Mouse (Mus musculus) embryonic facial prominence, embryonic 12.5 days (tissue): ENCODE data around the gene Pakap. TPM values are rescaled to one million over a fixed set of nuclear protein-coding genes. Genes with fewer than 3 reads are reported as not detected.

ENCODE experiments used
- ATAC-seq: fragments of 200-750 bp; cut with Nextera tagmentation; 2 replicates; pipeline ENCODE4 v1.8.0; 2017; ENCODE audit not compliant: insufficient number of reproducible peaks, insufficient read depth, low FRiP score, low TSS enrichment
- H3K27ac ChIP-seq: fragments of 300-500 bp; sonication (generic); 2 replicates; pipeline ENCODE4 v1.5.1; 2016; ENCODE audit warnings: mild to moderate bottlenecking
- H3K27me3 ChIP-seq: fragments of 300-500 bp; sonication (generic); 2 replicates; pipeline ENCODE4 v1.6.1; 2016; ENCODE audit warnings: mild to moderate bottlenecking, moderate library complexity
- H3K36me3 ChIP-seq: fragments of 300-500 bp; sonication (generic); 2 replicates; pipeline ENCODE4 v1.6.1; 2016; ENCODE audit warnings: mild to moderate bottlenecking
- H3K4me1 ChIP-seq: fragments of 300-500 bp; sonication (generic); 2 replicates; pipeline ENCODE4 v1.6.1; 2016
- H3K4me2 ChIP-seq: fragments of 300-500 bp; sonication (generic); replicated peaks from 2 replicates; pipeline ENCODE4 v1.6.1; 2016; ENCODE audit warnings: mild to moderate bottlenecking, moderate library complexity
- H3K4me3 ChIP-seq: fragments of 300-500 bp; sonication (generic); 2 replicates; pipeline ENCODE4 v1.5.1; 2016; ENCODE audit warnings: mild to moderate bottlenecking
- H3K9ac ChIP-seq: fragments of 300-500 bp; sonication (generic); 2 replicates; pipeline ENCODE4 v1.6.1; 2016; ENCODE audit warnings: mild to moderate bottlenecking, moderate library complexity
- H3K9me3 ChIP-seq: fragments of 300-500 bp; sonication (generic); 2 replicates; pipeline ENCODE4 v1.6.1; 2016; ENCODE audit warnings: mild to moderate bottlenecking, moderate library complexity
- WGBS: fragments of 180-500 bp; shearing (Covaris S2); methylation state at CpG from one replicate; pipeline ENCODE4 v1.1.7; 2016; 5-methylcytosine and 5-hydroxymethylcytosine counted together
- polyA plus RNA-seq: library from polyadenylated mRNA; unstranded; fragments of >200 nt; fragmentation: Nextera tagmentation; extraction: Ambion mirVana; gene quantifications from 2 replicates; pipeline ENCODE4 v1.2.1, GENCODE M21; 2016

Pakap gene
- polyA plus RNA-seq, 1 experiment from 2014 or later = 42.5 TPM

GRCm38 (mm10) chr4:57866088-57866487 is 298.1 kb downstream of the Pakap start:
- 14% methylated on average over 2 of the region's 2 CpGs for WGBS
- H3K4me2 ChIP-seq = no peak overlapping the region
- H3K27ac ChIP-seq = peak overlapping the region; percentile 50; the same call in 1 of the 2 replicates
- H3K4me1 ChIP-seq = peaks cover 27% of the 10 kb centered on the region
- no peaks in the 10 kb centered on the region for H3K36me3 ChIP-seq
- H3K4me3 ChIP-seq = no peak overlapping the region
- no peaks in the 10 kb centered on the region for H3K9me3 ChIP-seq
- H3K9ac ChIP-seq = no peak overlapping the region
- no peaks in the 10 kb centered on the region for H3K27me3 ChIP-seq
- no peak for ATAC-seq

GRCm38 (mm10) chr4:57866990-57867389 is 299.0 kb downstream of the Pakap start:
- Histone ChIP-seq H3K27me3 (no peaks in the 10 kb centered on the region), H3K36me3 (no peaks in the 10 kb centered on the region), H3K9me3 (no peaks in the 10 kb centered on the region), H3K4me3 (no peak overlapping the region), H3K27ac (no peak overlapping the region; the same call in 1 of the 2 replicates), H3K4me2 (no peak overlapping the region), H3K4me1 (peaks cover 24% of the 10 kb centered on the region), H3K9ac (no peak overlapping the region)
- ATAC-seq = no peak
- 61% methylated on average over 9 of the region's 9 CpGs for WGBS

GRCm38 (mm10) chr4:57867454-57867853 is 299.5 kb downstream of the Pakap start:
- Histone ChIP-seq H3K4me1 (peaks cover 21% of the 10 kb centered on the region), H3K9me3 (no peaks in the 10 kb centered on the region), H3K9ac (no peak overlapping the region), H3K4me2 (no peak overlapping the region), H3K27ac (no peak overlapping the region), H3K36me3 (no peaks in the 10 kb centered on the region), H3K4me3 (no peak overlapping the region), H3K27me3 (no peaks in the 10 kb centered on the region)
- peak; percentile 64; the same call in 1 of the 2 replicates for ATAC-seq
- WGBS = 38% methylated on average over 10 of the region's 10 CpGs

GRCm38 (mm10) chr4:57879137-57879536 is 311.2 kb downstream of the Pakap start:
- Histone ChIP-seq H3K4me1 (no peaks in the 10 kb centered on the region), H3K27me3 (no peaks in the 10 kb centered on the region), H3K4me2 (no peak overlapping the region), H3K27ac (no peak overlapping the region), H3K36me3 (no peaks in the 10 kb centered on the region), H3K9me3 (no peaks in the 10 kb centered on the region), H3K9ac (no peak overlapping the region), H3K4me3 (no peak overlapping the region)
- ATAC-seq = no peak
- 88% methylated on average over 5 of the region's 5 CpGs for WGBS

GRCm38 (mm10) chr4:57879804-57880357 is 311.9 kb downstream of the Pakap start:
- Histone ChIP-seq H3K4me3 (no peak overlapping the region), H3K27me3 (no peaks in the 10 kb centered on the region), H3K4me2 (no peak overlapping the region), H3K4me1 (no peaks in the 10 kb centered on the region), H3K27ac (no peak overlapping the region), H3K9me3 (no peaks in the 10 kb centered on the region), H3K36me3 (no peaks in the 10 kb centered on the region), H3K9ac (no peak overlapping the region)
- ATAC-seq = no peak
- 13% methylated on average over 6 of the region's 6 CpGs for WGBS

- no peaks in the 10 kb centered on the region for H3K36me3 ChIP-seq
Observed at GRCm38 (mm10) chr4:57883520-57884421, 315.8 kb downstream of the Pakap start.

GRCm38 (mm10) chr4:57884511-57884910 is 316.5 kb downstream of the Pakap start:
- no peak overlapping the region for H3K4me2 ChIP-seq
- WGBS = 86% methylated on average over 3 of the region's 3 CpGs

More at GRCm38 (mm10) chr4:57883520-57884421, 315.8 kb downstream of the Pakap start:
- Histone ChIP-seq H3K9ac (no peak overlapping the region), H3K9me3 (no peaks in the 10 kb centered on the region), H3K4me1 (peaks cover 12% of the 10 kb centered on the region), H3K4me3 (no peak overlapping the region), H3K27ac (no peak overlapping the region), H3K27me3 (no peaks in the 10 kb centered on the region), H3K4me2 (no peak overlapping the region)
- 73% methylated on average over 7 of the region's 7 CpGs for WGBS
- no peak for ATAC-seq

GRCm38 (mm10) chr4:57885186-57885585 is 317.2 kb downstream of the Pakap start:
- no peaks in the 10 kb centered on the region for H3K27me3 ChIP-seq

More at GRCm38 (mm10) chr4:57884511-57884910, 316.5 kb downstream of the Pakap start:
- Histone ChIP-seq H3K4me1 (peaks cover 12% of the 10 kb centered on the region), H3K27me3 (no peaks in the 10 kb centered on the region), H3K9me3 (no peaks in the 10 kb centered on the region), H3K27ac (no peak overlapping the region), H3K36me3 (no peaks in the 10 kb centered on the region), H3K4me3 (no peak overlapping the region), H3K9ac (no peak overlapping the region)
- ATAC-seq = no peak

GRCm38 (mm10) chr4:57886066-57886887 is 318.3 kb downstream of the Pakap start:
- Histone ChIP-seq H3K9me3 (no peaks in the 10 kb centered on the region), H3K4me1 (peaks cover 12% of the 10 kb centered on the region), H3K4me2 (no peak overlapping the region), H3K9ac (no peak overlapping the region), H3K27me3 (no peaks in the 10 kb centered on the region), H3K36me3 (no peaks in the 10 kb centered on the region), H3K4me3 (no peak overlapping the region), H3K27ac (no peak overlapping the region)
- 67% methylated on average over 11 of the region's 11 CpGs for WGBS
- no peak for ATAC-seq

More at GRCm38 (mm10) chr4:57885186-57885585, 317.2 kb downstream of the Pakap start:
- peaks cover 12% of the 10 kb centered on the region for H3K4me1 ChIP-seq
- ATAC-seq = no peak
- H3K27ac ChIP-seq = no peak overlapping the region
- no peak overlapping the region for H3K4me3 ChIP-seq
- H3K36me3 ChIP-seq = no peaks in the 10 kb centered on the region
- H3K4me2 ChIP-seq = no peak overlapping the region
- WGBS = 76% methylated on average over 2 of the region's 2 CpGs
- H3K9ac ChIP-seq = no peak overlapping the region
- no peaks in the 10 kb centered on the region for H3K9me3 ChIP-seq

GRCm38 (mm10) chr4:57886888-57887230 is 318.9 kb downstream of the Pakap start:
- peaks cover 15% of the 10 kb centered on the region for H3K4me1 ChIP-seq

GRCm38 (mm10) chr4:57888246-57888645 is 320.3 kb downstream of the Pakap start:
- Histone ChIP-seq H3K4me1 (peaks cover 23% of the 10 kb centered on the region), H3K36me3 (no peaks in the 10 kb centered on the region), H3K27ac (no peak overlapping the region), H3K9ac (no peak overlapping the region), H3K4me2 (no peak overlapping the region), H3K4me3 (no peak overlapping the region), H3K9me3 (no peaks in the 10 kb centered on the region), H3K27me3 (no peaks in the 10 kb centered on the region)
- no peak for ATAC-seq
- WGBS = 95% methylated on average over 2 of the region's 2 CpGs

More at GRCm38 (mm10) chr4:57886888-57887230, 318.9 kb downstream of the Pakap start:
- Histone ChIP-seq H3K27me3 (no peaks in the 10 kb centered on the region), H3K27ac (no peak overlapping the region), H3K4me2 (no peak overlapping the region), H3K4me3 (no peak overlapping the region), H3K9me3 (no peaks in the 10 kb centered on the region), H3K9ac (no peak overlapping the region), H3K36me3 (no peaks in the 10 kb centered on the region)
- 89% methylated on average over 3 of the region's 3 CpGs for WGBS
- no peak for ATAC-seq
